Mouse (Mus musculus) bone marrow, adult 2 months (tissue): ENCODE measurements around the gene Cpe.

Experiments used
- CTCF ChIP-seq: fragments of 200-500 bp; IDR thresholded peaks from 2 replicates; pipeline ENCODE4 v1.5.1; 2011; ENCODE audit warnings: low read length, control low read depth; ENCODE audit not compliant: control insufficient read depth, insufficient read depth
- POLR2A ChIP-seq: fragments of 200-500 bp; IDR thresholded peaks from 2 replicates; pipeline ENCODE4 v1.6.1; 2011; ENCODE audit warnings: low read depth, mild to moderate bottlenecking, control low read depth, low read length, borderline replicate concordance; ENCODE audit not compliant: control insufficient read depth

- TF ChIP-seq CTCF (no peak), POLR2A (no peak)
Measured at GRCm38 (mm10) chr8:64665563-64665962, 27.3 kb downstream of the Cpe start.
